Mouse (Mus musculus) neural tube, embryonic 13.5 days (tissue): ENCODE results near the gene Foxd1. TPM values are rescaled to one million over a fixed set of nuclear protein-coding genes. Genes with fewer than 3 reads are reported as not detected.

Experiments
- ATAC-seq: fragments of 200-750 bp; cut with Nextera tagmentation; 2 replicates; pipeline ENCODE4 v1.8.0; 2017; ENCODE audit warnings: low read depth, mild to moderate bottlenecking, moderate TSS enrichment, moderate library complexity
- H3K27ac ChIP-seq: fragments of 300-500 bp; sonication (generic); replicated peaks from 2 replicates; pipeline ENCODE4 v1.5.1; 2015; ENCODE audit warnings: moderate library complexity, mild to moderate bottlenecking, inconsistent platforms
- H3K27me3 ChIP-seq: fragments of 300-500 bp; sonication (generic); 2 replicates; pipeline ENCODE4 v1.6.1; 2015; ENCODE audit warnings: mild to moderate bottlenecking, inconsistent platforms
- H3K36me3 ChIP-seq: fragments of 300-500 bp; sonication (generic); 2 replicates; pipeline ENCODE4 v1.6.1; 2015; ENCODE audit warnings: mild to moderate bottlenecking, inconsistent platforms
- H3K4me1 ChIP-seq: fragments of 300-500 bp; sonication (generic); replicated peaks from 2 replicates; pipeline ENCODE4 v1.6.1; 2015; ENCODE audit warnings: inconsistent platforms
- H3K4me2 ChIP-seq: fragments of 300-500 bp; sonication (generic); 2 replicates; pipeline ENCODE4 v1.6.1; 2015; ENCODE audit warnings: inconsistent platforms, mild to moderate bottlenecking, moderate library complexity
- H3K4me3 ChIP-seq: fragments of 300-500 bp; sonication (generic); 2 replicates; pipeline ENCODE4 v1.5.1; 2015; ENCODE audit warnings: mild to moderate bottlenecking, inconsistent platforms
- H3K9ac ChIP-seq: fragments of 300-500 bp; sonication (generic); 2 replicates; pipeline ENCODE4 v1.6.1; 2015; ENCODE audit warnings: moderate library complexity, mild to moderate bottlenecking, inconsistent platforms
- H3K9me3 ChIP-seq: fragments of 300-500 bp; sonication (generic); 2 replicates; pipeline ENCODE4 v1.6.1; 2016; ENCODE audit warnings: inconsistent platforms
- WGBS: fragments of 180-500 bp; shearing (Covaris S2); methylation state at CpG from one replicate; pipeline ENCODE4 v1.1.7; 2015; 5-methylcytosine and 5-hydroxymethylcytosine counted together
- polyA plus RNA-seq: library from polyadenylated mRNA; unstranded; fragments of >200 nt; fragmentation: Nextera tagmentation; extraction: Ambion mirVana; gene quantifications from 2 replicates; pipeline ENCODE4 v1.2.1, GENCODE M21; 2015

The Foxd1 gene
- 1.4 and 1.7 TPM in 2 replicates for polyA plus RNA-seq

GRCm38 (mm10) chr13:98354090-98354801 lies at the start of gene Foxd1:
Gene Foxd1, plus strand, starts transcription at chr13:98354242.
- peaks cover 34% of the 10 kb centered on the region for H3K4me1 ChIP-seq
- H3K4me3 ChIP-seq, result peak within 1 kb of the TSS; percentile 42
- 0 out of 2 replicates have a peak within 1 kb of the TSS, but pooled peaks have one; percentile 23 for H3K27ac ChIP-seq
- peaks cover 95% of the 10 kb centered on the region for H3K27me3 ChIP-seq
- H3K9me3 ChIP-seq, result no peaks in the 10 kb centered on the region
- H3K36me3 ChIP-seq, result no peaks in the 10 kb centered on the region
- under 1% methylated on average over 73 of the region's 76 CpGs for WGBS
- peak within 1 kb of the TSS; percentile 53 for H3K4me2 ChIP-seq
- peak within 1 kb of the TSS; percentile 67 for H3K9ac ChIP-seq
- peak; percentile 77 for ATAC-seq

GRCm38 (mm10) chr13:98305257-98305656 lies 48.8 kb upstream of the Foxd1 start:
- no peak for ATAC-seq
- no peak overlapping the region for H3K4me3 ChIP-seq
- peaks cover 23% of the 10 kb centered on the region for H3K36me3 ChIP-seq
- H3K9ac ChIP-seq, result no peak overlapping the region
- H3K4me1 ChIP-seq, result peaks cover 13% of the 10 kb centered on the region; the same call in 1 of the 2 replicates
- no peak overlapping the region for H3K4me2 ChIP-seq
- H3K27me3 ChIP-seq, result no peaks in the 10 kb centered on the region
- no peaks in the 10 kb centered on the region for H3K9me3 ChIP-seq
- H3K27ac ChIP-seq, result no peak overlapping the region
- 86% methylated on average over 9 of the region's 9 CpGs for WGBS

GRCm38 (mm10) chr13:98306393-98306792 lies 47.6 kb upstream of the Foxd1 start:
- H3K36me3 ChIP-seq, result peaks cover 34% of the 10 kb centered on the region
- H3K4me2 ChIP-seq, result no peak overlapping the region
- peaks cover 13% of the 10 kb centered on the region; the same call in 1 of the 2 replicates for H3K4me1 ChIP-seq
- H3K27ac ChIP-seq, result peak overlapping the region; percentile 46; the same call in 1 of the 2 replicates
- no peak for ATAC-seq
- H3K9me3 ChIP-seq, result no peaks in the 10 kb centered on the region
- H3K9ac ChIP-seq, result no peak overlapping the region
- no peak overlapping the region for H3K4me3 ChIP-seq
- H3K27me3 ChIP-seq, result no peaks in the 10 kb centered on the region
- 43% methylated on average over 5 of the region's 5 CpGs for WGBS

GRCm38 (mm10) chr13:98306852-98307475 lies 47.1 kb upstream of the Foxd1 start:
- ATAC-seq, result no peak
- Histone ChIP-seq H3K4me2 (no peak overlapping the region), H3K27me3 (no peaks in the 10 kb centered on the region), H3K27ac (peak overlapping the region; percentile 46), H3K4me1 (peaks cover 15% of the 10 kb centered on the region; the same call in 1 of the 2 replicates), H3K4me3 (no peak overlapping the region), H3K9me3 (no peaks in the 10 kb centered on the region), H3K36me3 (peaks cover 40% of the 10 kb centered on the region), H3K9ac (peak overlapping the region; percentile 38; the same call in 1 of the 2 replicates)
- WGBS, result 58% methylated on average over 14 of the region's 14 CpGs

- Histone ChIP-seq H3K27me3 (no peaks in the 10 kb centered on the region), H3K4me2 (no peak overlapping the region), H3K9ac (no peak overlapping the region), H3K36me3 (peaks cover 48% of the 10 kb centered on the region), H3K9me3 (no peaks in the 10 kb centered on the region), H3K4me1 (peaks cover 20% of the 10 kb centered on the region; the same call in 1 of the 2 replicates), H3K4me3 (no peak overlapping the region), H3K27ac (no peak overlapping the region)
- WGBS, result 90% methylated on average over 5 of the region's 5 CpGs
- ATAC-seq, result no peak
These were observed 46.0 kb upstream of the Foxd1 start for GRCm38 (mm10) chr13:98308004-98308403.

GRCm38 (mm10) chr13:98308724-98309123 lies 45.3 kb upstream of the Foxd1 start:
- H3K4me2 ChIP-seq, result no peak overlapping the region
- no peaks in the 10 kb centered on the region for H3K9me3 ChIP-seq
- H3K4me3 ChIP-seq, result no peak overlapping the region
- 87% methylated on average over 4 of the region's 4 CpGs for WGBS
- no peaks in the 10 kb centered on the region for H3K27me3 ChIP-seq
- ATAC-seq, result no peak
- H3K4me1 ChIP-seq, result peaks cover 20% of the 10 kb centered on the region; the same call in 1 of the 2 replicates
- peaks cover 54% of the 10 kb centered on the region for H3K36me3 ChIP-seq
- no peak overlapping the region for H3K9ac ChIP-seq
- H3K27ac ChIP-seq, result no peak overlapping the region

- H3K36me3 ChIP-seq, result peaks cover 54% of the 10 kb centered on the region
- no peaks in the 10 kb centered on the region for H3K9me3 ChIP-seq
- WGBS, result 94% methylated on average over 5 of the region's 5 CpGs
- H3K4me1 ChIP-seq, result peaks cover 32% of the 10 kb centered on the region
- H3K4me3 ChIP-seq, result no peak overlapping the region
- H3K9ac ChIP-seq, result no peak overlapping the region
- no peaks in the 10 kb centered on the region for H3K27me3 ChIP-seq
- ATAC-seq, result no peak
- H3K4me2 ChIP-seq, result no peak overlapping the region
- no peak overlapping the region for H3K27ac ChIP-seq
These were observed 42.4 kb upstream of the Foxd1 start for GRCm38 (mm10) chr13:98311597-98311996.

GRCm38 (mm10) chr13:98313631-98314030 lies 40.4 kb upstream of the Foxd1 start:
- Histone ChIP-seq H3K4me3 (no peak overlapping the region), H3K9me3 (no peaks in the 10 kb centered on the region), H3K36me3 (peaks cover 45% of the 10 kb centered on the region), H3K27ac (no peak overlapping the region), H3K4me2 (no peak overlapping the region), H3K9ac (no peak overlapping the region), H3K27me3 (no peaks in the 10 kb centered on the region), H3K4me1 (peaks cover 34% of the 10 kb centered on the region)
- 68% methylated on average over 7 of the region's 7 CpGs for WGBS
- ATAC-seq, result no peak

- Histone ChIP-seq H3K9ac (peak overlapping the region; percentile 43; the same call in 1 of the 2 replicates), H3K4me3 (peak overlapping the region; percentile 98), H3K27ac (no peak overlapping the region), H3K27me3 (no peaks in the 10 kb centered on the region), H3K9me3 (no peaks in the 10 kb centered on the region), H3K36me3 (peaks cover 33% of the 10 kb centered on the region), H3K4me2 (peak overlapping the region; percentile 78), H3K4me1 (peaks cover 34% of the 10 kb centered on the region)
- WGBS, result 75% methylated on average over 4 of the region's 4 CpGs
- no peak for ATAC-seq
These were observed 38.9 kb upstream of the Foxd1 start for GRCm38 (mm10) chr13:98315124-98315523.

- H3K9ac ChIP-seq, result peak overlapping the region; percentile 99
- H3K36me3 ChIP-seq, result peaks cover 23% of the 10 kb centered on the region
- H3K4me3 ChIP-seq, result peak overlapping the region; percentile 98
- WGBS, result under 1% methylated on average over 17 of the region's 17 CpGs
- H3K27me3 ChIP-seq, result no peaks in the 10 kb centered on the region
- no peaks in the 10 kb centered on the region for H3K9me3 ChIP-seq
- ATAC-seq, result no peak
- peak overlapping the region; percentile 78 for H3K4me2 ChIP-seq
- peaks cover 34% of the 10 kb centered on the region for H3K4me1 ChIP-seq
- H3K27ac ChIP-seq, result peak overlapping the region; percentile 88
These were observed 37.9 kb upstream of the Foxd1 start for GRCm38 (mm10) chr13:98316140-98316479.

GRCm38 (mm10) chr13:98316480-98317245 lies 37.4 kb upstream of the Foxd1 start, which contains the start of gene Btf3:
Gene Btf3, minus strand, starts transcription at chr13:98317006.
- WGBS, result under 1% methylated on average over 77 of the region's 90 CpGs
- Histone ChIP-seq H3K27me3 (no peaks in the 10 kb centered on the region), H3K36me3 (peaks cover 18% of the 10 kb centered on the region), H3K27ac (peak within 1 kb of the TSS; percentile 88), H3K4me1 (peaks cover 34% of the 10 kb centered on the region), H3K4me2 (peak within 1 kb of the TSS; percentile 78), H3K9ac (peak within 1 kb of the TSS; percentile 99), H3K9me3 (no peaks in the 10 kb centered on the region), H3K4me3 (peak within 1 kb of the TSS; percentile 98)
- ATAC-seq, result peak; percentile 97
